14 mouse cellular contexts compared by ENCODE assay signal in the genomic region with DNA sequence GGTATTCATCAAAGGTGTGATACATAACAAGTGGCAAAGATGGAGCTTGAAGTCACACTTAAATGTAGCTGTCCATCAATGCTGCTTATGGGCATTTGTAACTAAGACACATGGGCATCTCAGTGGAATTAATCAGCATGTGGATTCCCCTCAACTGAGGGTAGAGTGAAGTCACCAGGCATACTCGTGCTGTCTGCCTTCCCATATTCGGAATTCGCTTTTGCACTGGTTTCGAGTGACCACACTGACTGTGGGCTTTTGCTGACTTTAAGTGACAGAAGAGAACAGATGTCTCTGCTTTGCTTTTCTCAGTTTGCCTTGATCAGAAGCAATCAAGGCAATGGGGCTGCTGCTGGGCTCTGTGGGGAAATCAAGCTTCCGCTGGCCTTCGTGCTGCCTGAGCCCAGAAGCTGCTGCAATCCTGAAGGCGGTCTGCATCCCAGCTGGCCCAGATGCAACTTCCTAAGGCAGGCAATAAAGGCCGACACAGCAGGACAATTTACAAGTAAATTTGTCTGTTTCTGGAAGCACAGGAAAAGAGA.
DNase-seq lines count a peak whose midpoint lies in the region; TF ChIP-seq lines count a peak whose summit lies in the region.
"Had no signal": no experiment of that assay in that cellular context is flagged by ENCODE, and none has a peak within 500 bp of the region (broad histone marks: within the 10 kb centered on the region; RNA-seq: fewer than 3 reads in every experiment).

No protein-coding gene starts in this region.

- no peaks in the 10 kb centered on the region for H3K4me1 ChIP-seq in kidney, adult 2 months (ENCODE audit: control insufficient read depth, insufficient read depth, low read length)
- H3K4me1 ChIP-seq: kidney, embryonic 15.5 days; liver, embryonic 13.5 days had no signal

- H3K36me3 ChIP-seq in kidney, adult 2 months (ENCODE audit: control insufficient read depth, insufficient read depth, low read length) = no peaks in the 10 kb centered on the region
- H3K36me3 ChIP-seq: kidney, embryonic 15.5 days; liver, embryonic 13.5 days had no signal

- intact Hi-C loops in left cerebral cortex, postnatal 4 days (cut with DNase I) = no loop called here

- DNase-seq in kidney, postnatal 4 days = peak; percentile 8 to 25
- no peak for DNase-seq in kidney, adult 2 months
- DNase-seq in right cerebral cortex, postnatal 10 days (ENCODE audit: low spot score in 2 of 2) = peak; percentile 22 to 33
- no peak for DNase-seq in right cerebral cortex, postnatal 36 days (ENCODE audit: low spot score in 2 of 2)
- peak; percentile 7 for DNase-seq in left cerebral cortex, postnatal 4 days
- DNase-seq in MN1 (ENCODE audit: low spot score) = no peak
- DNase-seq in cerebellum, adult 18-20 months = no peak
- DNase-seq: cerebellum, adult 9-10 months; gastrocnemius, adult 2 months; liver, embryonic 13.5 days; thymus, adult 2 months had no signal

- 69% methylated on average over 8 of the region's 8 CpGs for WGBS in kidney, adult 2 months

- TF ChIP-seq CTCF in kidney, adult 2 months (conservative IDR thresholded peaks at IDR 0.05; ENCODE audit: insufficient read depth, insufficient read length, low read depth, low read length) = no peak

- H3K27me3 ChIP-seq in kidney, adult 2 months (replicated peaks; ENCODE audit: control insufficient read depth, insufficient read depth, low read length) = no peaks in the 10 kb centered on the region
- H3K27me3 ChIP-seq: CH12.LX; kidney, embryonic 15.5 days; liver, embryonic 13.5 days had no signal

- H3K27ac ChIP-seq in kidney, adult 2 months (ENCODE audit: insufficient read depth, low read depth, low read length) = no peak overlapping the region
- H3K27ac ChIP-seq: gastrocnemius, adult 2 months; kidney, embryonic 15.5 days; liver, embryonic 13.5 days; macrophage had no signal

- no peak for TF ChIP-seq POLR2A in kidney, adult 2 months (IDR thresholded peaks at IDR 0.05; ENCODE audit: low read depth, low read length)

- no peak overlapping the region for H3K4me3 ChIP-seq in kidney, adult 2 months (ENCODE audit: insufficient read depth, low read depth, low read length)
- H3K4me3 ChIP-seq: gastrocnemius, adult 2 months; kidney, embryonic 15.5 days; liver, embryonic 13.5 days had no signal

Comparison
In these comparisons a context has a peak if more than half of its experiments do, and no peak if none do; other contexts are left out.
1. DNase-seq: peak in kidney, postnatal 4 days (2 of 2), right cerebral cortex, postnatal 10 days (2 of 2) and left cerebral cortex, postnatal 4 days (single experiment); none in kidney, adult 2 months (single experiment), right cerebral cortex, postnatal 36 days (0 of 2), MN1 (single experiment) and cerebellum, adult 18-20 months (0 of 2).